Mouse (Mus musculus): ENCODE data around the gene Gli1.

The Gli1 gene

GRCm38 (mm10) chr10:127348957-127349356, 7.2 kb upstream of the Gli1 start:
- no peak for DNase-seq (ENCODE audit: low read depth, low spot score)

GRCm38 (mm10) chr10:127346173-127346572, 4.4 kb upstream of the Gli1 start:
- no peak for DNase-seq (ENCODE audit: low read depth, low spot score)

- no peak for DNase-seq (ENCODE audit: low read depth, low spot score)
These were observed 1.3 kb upstream of the Gli1 start for GRCm38 (mm10) chr10:127343029-127343428.

GRCm38 (mm10) chr10:127341360-127341690, 449 bp downstream of the Gli1 start:
- no peak for DNase-seq (ENCODE audit: low read depth, low spot score)

- DNase-seq (ENCODE audit: low read depth, low spot score), result no peak
These were observed 1.0 kb downstream of the Gli1 start for GRCm38 (mm10) chr10:127340577-127341359.

- no peak for DNase-seq (ENCODE audit: low read depth, low spot score)
These were observed 1.8 kb downstream of the Gli1 start for GRCm38 (mm10) chr10:127339683-127340576.

- DNase-seq (ENCODE audit: low read depth, low spot score), result peak; percentile 76
These were observed 2.7 kb downstream of the Gli1 start for GRCm38 (mm10) chr10:127338930-127339682.

GRCm38 (mm10) chr10:127337536-127338099, 4.2 kb downstream of the Gli1 start:
- no peak for DNase-seq (ENCODE audit: low read depth, low spot score)

- no peak for DNase-seq (ENCODE audit: low read depth, low spot score)
These were observed 4.8 kb downstream of the Gli1 start for GRCm38 (mm10) chr10:127336952-127337351.

- no peak for DNase-seq (ENCODE audit: low read depth, low spot score)
These were observed 6.5 kb downstream of the Gli1 start for GRCm38 (mm10) chr10:127335271-127335670.

GRCm38 (mm10) chr10:127333152-127333551, 8.6 kb downstream of the Gli1 start:
- DNase-seq (ENCODE audit: low read depth, low spot score), result no peak

GRCm38 (mm10) chr10:127332211-127332874, 9.4 kb downstream of the Gli1 start:
- no peak for DNase-seq (ENCODE audit: low read depth, low spot score)

GRCm38 (mm10) chr10:127330212-127330611, 11.6 kb downstream of the Gli1 start:
- no peak for DNase-seq (ENCODE audit: low read depth, low spot score)

GRCm38 (mm10) chr10:127327461-127328145, 14.2 kb downstream of the Gli1 start:
- no peak for DNase-seq (ENCODE audit: low read depth, low spot score)

GRCm38 (mm10) chr10:127326828-127327227, 14.9 kb downstream of the Gli1 start:
- no peak for DNase-seq (ENCODE audit: low read depth, low spot score)

- no peak for DNase-seq (ENCODE audit: low read depth, low spot score)
These were observed 15.6 kb downstream of the Gli1 start for GRCm38 (mm10) chr10:127326017-127326801.

GRCm38 (mm10) chr10:127325454-127326016, 16.2 kb downstream of the Gli1 start:
- DNase-seq (ENCODE audit: low read depth, low spot score), result no peak

GRCm38 (mm10) chr10:127324495-127324894, 17.3 kb downstream of the Gli1 start:
- DNase-seq (ENCODE audit: low read depth, low spot score), result no peak

GRCm38 (mm10) chr10:127323131-127323855, 18.5 kb downstream of the Gli1 start:
- DNase-seq (ENCODE audit: low read depth, low spot score), result no peak
